Mouse (Mus musculus): ENCODE results near the gene Kcne3. TPM values are rescaled to one million over a fixed set of nuclear protein-coding genes. Genes with fewer than 3 reads are reported as not detected.

Kcne3 gene
- not detected in 2 replicates for total RNA-seq (2012; rRNA removed)

DNA sequence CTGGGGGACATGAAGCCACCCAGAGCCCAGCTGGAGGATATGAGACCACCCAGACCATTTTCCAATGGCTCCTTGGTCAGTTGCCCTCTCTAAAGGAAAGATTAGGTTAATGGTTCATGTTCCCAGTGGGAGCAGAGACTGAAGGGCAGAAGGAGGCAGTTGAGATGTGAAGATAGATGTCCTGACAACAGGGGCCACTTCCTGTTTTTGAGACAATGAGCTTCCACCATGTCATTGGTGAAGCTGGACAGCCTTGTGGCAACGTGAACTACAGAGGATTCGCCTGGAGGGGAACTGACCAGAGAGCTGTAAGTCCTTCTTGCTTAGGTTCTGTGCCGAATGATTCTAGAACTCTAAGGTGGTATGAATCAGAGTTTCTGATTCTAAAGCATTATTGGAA, at the start of gene Kcne3:
Gene Kcne3, plus strand, starts transcription at position 234 of the 400 bp plus-strand sequence.
- H3K36me3 ChIP-seq (ENCODE audit: control insufficient read depth, insufficient read depth, low read length, poor library complexity, severe bottlenecking) = no peaks in the 10 kb centered on the region
- no peaks in the 10 kb centered on the region for H3K4me1 ChIP-seq (ENCODE audit: control insufficient read depth in 2 of 2, insufficient read depth in 2 of 2, low read length in 2 of 2, poor library complexity in 1 of 2)
- H3K4me3 ChIP-seq (ENCODE audit: insufficient read depth in 1 of 2, low read depth in 1 of 2, low read length in 2 of 2, poor library complexity in 1 of 2, severe bottlenecking in 1 of 2) = no peak within 1 kb of the TSS
- no peak within 1 kb of the TSS for H3K9ac ChIP-seq (ENCODE audit: insufficient read depth, low read depth, low read length, poor library complexity, severe bottlenecking)
- H3K9me3 ChIP-seq (ENCODE audit: control insufficient read depth, insufficient read depth, low read depth, low read length) = no peaks in the 10 kb centered on the region
- TF ChIP-seq MAFK (IDR thresholded peaks at IDR 0.05; ENCODE audit: insufficient read depth, low read depth, low read length) = no peak
- TF ChIP-seq HCFC1 (IDR thresholded peaks at IDR 0.05; ENCODE audit: borderline replicate concordance, insufficient read depth, low read length) = no peak
- no peak for TF ChIP-seq CHD2 (IDR thresholded peaks at IDR 0.05; ENCODE audit: low read depth, low read length)
- TF ChIP-seq ZNF384 (IDR thresholded peaks at IDR 0.05; ENCODE audit: low read depth, low read length) = no peak
- no peak for TF ChIP-seq ZC3H11A (IDR thresholded peaks at IDR 0.05; ENCODE audit: borderline replicate concordance, low read depth, low read length)
- in situ Hi-C loops (cut with MboI; ENCODE audit: low sequenced_read_pairs in 2 of 2, unreplicated experiment in 2 of 2) = no loop called here
- H3K27ac ChIP-seq (ENCODE audit: insufficient read depth, low read depth, low read length, poor library complexity, severe bottlenecking) = no peak within 1 kb of the TSS
- no peak for DNase-seq (ENCODE audit: low read depth, low spot score)

GRCm38 (mm10) chr7:100126514-100126913, 49.8 kb upstream of the Kcne3 start:
- Histone ChIP-seq H3K4me1 (ENCODE audit: control insufficient read depth in 2 of 2, insufficient read depth in 2 of 2, low read length in 2 of 2, poor library complexity in 1 of 2) (no peaks in the 10 kb centered on the region), H3K9ac (ENCODE audit: insufficient read depth, low read depth, low read length, poor library complexity, severe bottlenecking) (no peak overlapping the region), H3K4me3 (ENCODE audit: insufficient read depth in 1 of 2, low read depth in 1 of 2, low read length in 2 of 2, poor library complexity in 1 of 2, severe bottlenecking in 1 of 2) (no peak overlapping the region), H3K27ac (ENCODE audit: insufficient read depth, low read depth, low read length, poor library complexity, severe bottlenecking) (no peak overlapping the region), H3K36me3 (ENCODE audit: control insufficient read depth, insufficient read depth, low read length, poor library complexity, severe bottlenecking) (no peaks in the 10 kb centered on the region), H3K9me3 (ENCODE audit: control insufficient read depth, insufficient read depth, low read depth, low read length) (no peaks in the 10 kb centered on the region)
- in situ Hi-C loops (cut with MboI; ENCODE audit: low sequenced_read_pairs in 2 of 2, unreplicated experiment in 2 of 2) = no loop called here
- no peak for DNase-seq (ENCODE audit: low read depth, low spot score)
- no peak for TF ChIP-seq MAFK (IDR thresholded peaks at IDR 0.05; ENCODE audit: insufficient read depth, low read depth, low read length)

DNA sequence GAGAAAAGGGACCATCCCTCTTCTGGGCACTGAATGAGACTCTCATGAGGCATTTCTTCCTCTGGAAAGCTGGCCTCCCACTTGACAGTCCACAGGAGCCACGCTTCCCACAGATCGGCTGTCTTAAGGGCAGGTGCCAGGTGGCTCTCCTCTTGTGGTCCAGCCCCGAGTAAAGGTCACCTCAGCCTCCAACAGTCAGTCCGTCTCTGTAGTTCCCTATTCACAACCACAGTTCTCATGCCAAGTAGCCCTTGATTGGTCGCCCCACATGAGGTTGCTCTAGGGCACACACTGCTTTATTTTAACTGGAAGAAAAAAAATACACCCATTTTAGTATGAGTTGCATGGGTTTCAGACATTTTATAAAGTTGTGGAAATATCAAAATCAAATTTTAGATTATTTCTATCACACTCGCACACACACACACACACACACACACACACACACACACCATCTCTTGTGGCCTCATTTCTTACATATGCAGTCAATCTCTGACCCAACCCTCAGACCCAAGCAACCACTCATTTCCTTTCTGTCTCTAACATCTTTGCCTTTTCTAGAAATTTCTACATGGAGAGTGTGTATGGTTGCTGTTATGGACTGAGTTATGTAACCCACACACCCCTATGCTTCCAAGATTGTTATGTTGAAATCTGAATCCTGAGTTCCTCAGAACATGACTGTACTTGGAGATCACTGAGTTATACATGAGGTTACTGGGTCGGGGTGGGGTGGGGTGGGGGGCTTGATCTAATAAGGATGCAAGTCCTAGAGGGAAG, 47.9 kb upstream of the Kcne3 start:
- no peak for TF ChIP-seq CHD2 (IDR thresholded peaks at IDR 0.05; ENCODE audit: low read depth, low read length)
- Histone ChIP-seq H3K27ac (ENCODE audit: insufficient read depth, low read depth, low read length, poor library complexity, severe bottlenecking) (no peak overlapping the region), H3K36me3 (ENCODE audit: control insufficient read depth, insufficient read depth, low read length, poor library complexity, severe bottlenecking) (no peaks in the 10 kb centered on the region), H3K4me3 (ENCODE audit: insufficient read depth in 1 of 2, low read depth in 1 of 2, low read length in 2 of 2, poor library complexity in 1 of 2, severe bottlenecking in 1 of 2) (no peak overlapping the region), H3K4me1 (ENCODE audit: control insufficient read depth in 2 of 2, insufficient read depth in 2 of 2, low read length in 2 of 2, poor library complexity in 1 of 2) (no peaks in the 10 kb centered on the region), H3K9me3 (ENCODE audit: control insufficient read depth, insufficient read depth, low read depth, low read length) (no peaks in the 10 kb centered on the region), H3K9ac (ENCODE audit: insufficient read depth, low read depth, low read length, poor library complexity, severe bottlenecking) (no peak overlapping the region)
- DNase-seq (ENCODE audit: low read depth, low spot score) = no peak
- in situ Hi-C loops (cut with MboI; ENCODE audit: low sequenced_read_pairs in 2 of 2, unreplicated experiment in 2 of 2) = no loop called here

DNA sequence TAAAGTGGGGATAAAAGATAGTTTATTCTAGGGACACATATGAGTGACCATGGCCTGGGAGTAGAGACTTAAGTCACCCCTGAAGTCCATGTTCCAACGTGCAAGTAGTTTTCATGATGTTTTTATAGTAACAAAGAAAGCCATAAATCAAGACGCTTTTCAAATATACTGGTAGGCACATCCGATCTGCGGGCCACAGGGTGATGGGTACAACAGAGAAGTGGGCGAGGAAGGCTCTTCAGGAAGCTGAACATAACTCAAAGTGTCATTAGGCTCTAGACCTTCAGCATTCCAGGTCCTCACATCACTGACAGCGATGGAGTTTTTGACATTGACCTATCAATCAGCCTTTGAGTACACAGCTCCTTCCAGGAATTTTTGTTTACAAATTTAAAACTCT, 45.7 kb upstream of the Kcne3 start:
- H3K4me3 ChIP-seq (ENCODE audit: insufficient read depth in 1 of 2, low read depth in 1 of 2, low read length in 2 of 2, poor library complexity in 1 of 2, severe bottlenecking in 1 of 2) = no peak overlapping the region
- H3K27ac ChIP-seq (ENCODE audit: insufficient read depth, low read depth, low read length, poor library complexity, severe bottlenecking) = no peak overlapping the region
- H3K9ac ChIP-seq (ENCODE audit: insufficient read depth, low read depth, low read length, poor library complexity, severe bottlenecking) = no peak overlapping the region
- DNase-seq (ENCODE audit: low read depth, low spot score) = no peak
- no peak for TF ChIP-seq CHD2 (IDR thresholded peaks at IDR 0.05; ENCODE audit: low read depth, low read length)
- no peak for TF ChIP-seq ZNF384 (IDR thresholded peaks at IDR 0.05; ENCODE audit: low read depth, low read length)
- TF ChIP-seq HCFC1 (IDR thresholded peaks at IDR 0.05; ENCODE audit: borderline replicate concordance, insufficient read depth, low read length) = no peak
- no peak for TF ChIP-seq ZC3H11A (IDR thresholded peaks at IDR 0.05; ENCODE audit: borderline replicate concordance, low read depth, low read length)
- no peak for TF ChIP-seq MAFK (IDR thresholded peaks at IDR 0.05; ENCODE audit: insufficient read depth, low read depth, low read length)
- no peaks in the 10 kb centered on the region for H3K9me3 ChIP-seq (ENCODE audit: control insufficient read depth, insufficient read depth, low read depth, low read length)
- in situ Hi-C loops (cut with MboI; ENCODE audit: low sequenced_read_pairs in 2 of 2, unreplicated experiment in 2 of 2) = no loop called here
- H3K4me1 ChIP-seq (ENCODE audit: control insufficient read depth in 2 of 2, insufficient read depth in 2 of 2, low read length in 2 of 2, poor library complexity in 1 of 2) = no peaks in the 10 kb centered on the region
- no peaks in the 10 kb centered on the region for H3K36me3 ChIP-seq (ENCODE audit: control insufficient read depth, insufficient read depth, low read length, poor library complexity, severe bottlenecking)

- in situ Hi-C loops (cut with MboI; ENCODE audit: low sequenced_read_pairs in 2 of 2, unreplicated experiment in 2 of 2) = no loop called here
- Histone ChIP-seq H3K36me3 (ENCODE audit: control insufficient read depth, insufficient read depth, low read length, poor library complexity, severe bottlenecking) (no peaks in the 10 kb centered on the region), H3K27ac (ENCODE audit: insufficient read depth, low read depth, low read length, poor library complexity, severe bottlenecking) (no peak overlapping the region), H3K4me1 (ENCODE audit: control insufficient read depth in 2 of 2, insufficient read depth in 2 of 2, low read length in 2 of 2, poor library complexity in 1 of 2) (no peaks in the 10 kb centered on the region), H3K4me3 (ENCODE audit: insufficient read depth in 1 of 2, low read depth in 1 of 2, low read length in 2 of 2, poor library complexity in 1 of 2, severe bottlenecking in 1 of 2) (no peak overlapping the region), H3K9me3 (ENCODE audit: control insufficient read depth, insufficient read depth, low read depth, low read length) (no peaks in the 10 kb centered on the region), H3K9ac (ENCODE audit: insufficient read depth, low read depth, low read length, poor library complexity, severe bottlenecking) (no peak overlapping the region)
- no peak for DNase-seq (ENCODE audit: low read depth, low spot score)
- TF ChIP-seq MAFK (IDR thresholded peaks at IDR 0.05; ENCODE audit: insufficient read depth, low read depth, low read length) = no peak
- no peak for TF ChIP-seq ZC3H11A (IDR thresholded peaks at IDR 0.05; ENCODE audit: borderline replicate concordance, low read depth, low read length)
- no peak for TF ChIP-seq ZNF384 (IDR thresholded peaks at IDR 0.05; ENCODE audit: low read depth, low read length)
- TF ChIP-seq HCFC1 (IDR thresholded peaks at IDR 0.05; ENCODE audit: borderline replicate concordance, insufficient read depth, low read length) = no peak
- no peak for TF ChIP-seq CHD2 (IDR thresholded peaks at IDR 0.05; ENCODE audit: low read depth, low read length)
These were observed 43.9 kb upstream of the Kcne3 start for GRCm38 (mm10) chr7:100132379-100132778.

All from ES-E14 (cell line).